ENCODE assay signal across 18 mouse cellular contexts in the genomic region with DNA sequence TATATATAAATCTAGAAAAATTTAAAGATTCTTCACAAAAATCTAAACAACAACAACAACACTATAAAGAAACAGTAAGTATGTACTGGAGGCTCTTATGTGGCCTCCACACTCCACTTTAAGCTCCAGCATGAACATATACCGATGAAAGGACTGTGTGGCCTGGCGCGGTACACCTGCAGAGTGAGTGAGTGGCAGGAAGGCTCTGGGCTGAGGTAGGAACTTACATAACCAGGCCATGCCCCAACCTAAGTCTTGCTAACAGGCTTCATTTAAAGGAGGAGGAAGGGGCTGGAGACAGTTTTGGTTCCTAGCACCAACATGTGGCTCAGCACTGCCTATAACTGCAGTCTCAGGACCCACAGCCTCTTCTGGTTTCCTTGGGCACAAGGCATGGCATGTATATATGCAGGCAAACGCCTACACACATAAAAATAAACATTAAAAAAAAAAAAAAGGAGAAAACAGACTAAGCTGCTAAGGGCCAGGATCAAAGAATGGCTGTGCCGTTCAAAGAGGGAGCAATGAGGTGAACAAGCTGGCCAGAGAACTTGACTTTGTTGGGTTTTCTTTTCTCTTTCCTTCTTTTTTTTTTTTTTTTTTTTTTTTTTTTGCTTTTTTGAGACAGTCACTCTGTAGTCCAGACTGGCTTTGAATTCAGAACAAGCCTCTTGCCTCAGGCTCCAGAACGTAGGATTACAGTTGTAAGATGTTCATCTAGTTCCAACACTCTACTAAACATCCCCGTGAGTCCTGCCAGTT. TPM values are rescaled to one million over a fixed set of nuclear protein-coding genes. Genes with fewer than 3 reads are reported as not detected.
DNase-seq lines count a peak whose midpoint lies in the region; ATAC-seq and TF ChIP-seq lines count a peak whose summit lies in the region.
"Had no signal": no experiment of that assay in that cellular context is flagged by ENCODE, and none has a peak within 500 bp of the region (broad histone marks: within the 10 kb centered on the region; RNA-seq: fewer than 3 reads in every experiment).

No protein-coding gene starts in this region.

- no peak for TF ChIP-seq RAD21 in CH12.LX (IDR thresholded peaks at IDR 0.05; ENCODE audit: low read depth, low read length)

- TF ChIP-seq POLR2A in CH12.LX (IDR thresholded peaks at IDR 0.05; ENCODE audit: low read depth, low read length), result peak; percentile 34

- no peak for TF ChIP-seq CTCF in CH12.LX (conservative IDR thresholded peaks at IDR 0.05 in 1 of 2, IDR thresholded peaks at IDR 0.05 in 1 of 2; ENCODE audit: low read depth in 2 of 2, low read length in 2 of 2)

- H3K79me2 ChIP-seq in CH12.LX (replicated peaks; ENCODE audit: control insufficient read depth, extremely low read depth, insufficient read depth, poor library complexity, severe bottlenecking), result peaks cover 99% of the 10 kb centered on the region

- no peaks in the 10 kb centered on the region for H3K27me3 ChIP-seq in forebrain, embryonic 15.5 days
- no peaks in the 10 kb centered on the region for H3K27me3 ChIP-seq in forebrain, embryonic 16.5 days (replicated peaks; ENCODE audit: control insufficient read depth, insufficient read depth, low read length)
- H3K27me3 ChIP-seq in CH12.LX (replicated peaks), result no peaks in the 10 kb centered on the region
- H3K27me3 ChIP-seq in hindbrain, embryonic 10.5 days (ENCODE audit: insufficient read depth, poor library complexity, severe bottlenecking), result no peaks in the 10 kb centered on the region
- H3K27me3 ChIP-seq: embryonic facial prominence, embryonic 13.5 days; limb, embryonic 15.5 days had no signal

- no peaks in the 10 kb centered on the region; the same call in 1 of the 2 replicates for H3K36me3 ChIP-seq in forebrain, embryonic 15.5 days
- peaks cover 1% of the 10 kb centered on the region; the same call in 1 of the 2 replicates for H3K36me3 ChIP-seq in forebrain, embryonic 16.5 days (ENCODE audit: control insufficient read depth, insufficient read depth)
- peaks cover 23 to 56% of the 10 kb centered on the region in 2 experiments for H3K36me3 ChIP-seq in CH12.LX (replicated peaks in 1 of 2; ENCODE audit: control insufficient read depth in 1 of 2, insufficient read depth in 1 of 2, low read length in 1 of 2)
- H3K36me3 ChIP-seq in hindbrain, embryonic 10.5 days, result peaks cover 7% of the 10 kb centered on the region
- H3K36me3 ChIP-seq: embryonic facial prominence, embryonic 13.5 days; limb, embryonic 15.5 days had no signal

- no peak overlapping the region for H3K4me3 ChIP-seq in forebrain, embryonic 15.5 days
- no peak overlapping the region for H3K4me3 ChIP-seq in forebrain, embryonic 16.5 days (replicated peaks; ENCODE audit: low read length)
- no peak overlapping the region for H3K4me3 ChIP-seq in CH12.LX (replicated peaks in 1 of 3; ENCODE audit: low read depth in 2 of 3, low read length in 2 of 3, poor library complexity in 1 of 3)
- no peak overlapping the region for H3K4me3 ChIP-seq in hindbrain, embryonic 10.5 days
- H3K4me3 ChIP-seq: embryonic facial prominence, embryonic 13.5 days; heart, adult 2 months; limb, embryonic 15.5 days had no signal

- no peak for TF ChIP-seq EP300 in CH12.LX (IDR thresholded peaks at IDR 0.05; ENCODE audit: low read length)

- peaks cover 39% of the 10 kb centered on the region for H3K4me1 ChIP-seq in forebrain, embryonic 15.5 days
- peaks cover 39% of the 10 kb centered on the region for H3K4me1 ChIP-seq in forebrain, embryonic 16.5 days (replicated peaks; ENCODE audit: control insufficient read depth, insufficient read depth, low read length)
- peaks cover 49 to 95% of the 10 kb centered on the region in 2 experiments for H3K4me1 ChIP-seq in CH12.LX (ENCODE audit: control insufficient read depth in 1 of 2, insufficient read depth in 2 of 2)
- H3K4me1 ChIP-seq in hindbrain, embryonic 10.5 days (replicated peaks), result peaks cover 11% of the 10 kb centered on the region

- H3K4me2 ChIP-seq in forebrain, embryonic 15.5 days (replicated peaks), result no peak overlapping the region
- H3K4me2 ChIP-seq in forebrain, embryonic 16.5 days (ENCODE audit: low read length), result no peak overlapping the region
- H3K4me2 ChIP-seq in CH12.LX (ENCODE audit: insufficient read depth, low read depth, poor library complexity, severe bottlenecking), result peak overlapping the region; percentile 69
- H3K4me2 ChIP-seq: embryonic facial prominence, embryonic 13.5 days; limb, embryonic 15.5 days had no signal

- dilution Hi-C loops in CH12.LX (cut with MboI; ENCODE audit: extremely low pct_ligation_motif_present, extremely low pct_unique_long_range_greater_than_20kb, low sequenced_read_pairs), result no loop called here

- H3K27ac ChIP-seq in forebrain, embryonic 15.5 days (replicated peaks), result peak overlapping the region; percentile 67; the same call in 1 of the 2 replicates
- H3K27ac ChIP-seq in forebrain, embryonic 16.5 days (ENCODE audit: low read length), result no peak overlapping the region
- peak overlapping the region; percentile 58 for H3K27ac ChIP-seq in CH12.LX (ENCODE audit: insufficient read depth, low read depth)
- no peak overlapping the region for H3K27ac ChIP-seq in hindbrain, embryonic 10.5 days
- H3K27ac ChIP-seq: embryonic facial prominence, embryonic 13.5 days; heart, adult 2 months; kidney, postnatal 0 days; limb, embryonic 15.5 days had no signal

- WGBS in forebrain, embryonic 15.5 days, result 79% methylated on average over 7 of the region's 7 CpGs
- 80% methylated on average over 7 of the region's 7 CpGs for WGBS in forebrain, embryonic 16.5 days
- 89% methylated on average over 7 of the region's 7 CpGs for WGBS in hindbrain, embryonic 10.5 days

- ATAC-seq in forebrain, embryonic 15.5 days (replicated peaks), result no peak
- ATAC-seq in forebrain, embryonic 16.5 days, result no peak
- ATAC-seq: lung, postnatal 0 days; midbrain, embryonic 16.5 days had no signal

- in situ Hi-C loops in CH12.LX (cut with MboI; ENCODE audit: low pct_ligation_motif_present, low pct_unique_long_range_greater_than_20kb, low sequenced_read_pairs), result no loop called here

- DNase-seq in CH12.LX (ENCODE audit: extremely low read depth), result no peak
- DNase-seq in naive thymus-derived CD4-positive, alpha-beta T cell, adult 2 months (ENCODE audit: low read depth), result peak; percentile 28
- peak; percentile 51 for DNase-seq in thymus, postnatal 25 days
- DNase-seq in hindbrain, embryonic 10.5 days (ENCODE audit: low spot score), result no peak
- no peak for DNase-seq in right cerebral cortex, adult 2 months (ENCODE audit: low spot score in 2 of 2)
- DNase-seq: cerebellum, adult 9-10 months; gastrocnemius, postnatal 25 days; heart, adult 2 months; kidney, adult 18-20 months; layer of hippocampus, postnatal 36 days; retina, postnatal 1 day had no signal

- H3K9ac ChIP-seq in forebrain, embryonic 15.5 days (replicated peaks), result no peak overlapping the region
- no peak overlapping the region for H3K9ac ChIP-seq in forebrain, embryonic 16.5 days (replicated peaks; ENCODE audit: low read depth, low read length)
- H3K9ac ChIP-seq in CH12.LX (ENCODE audit: insufficient read depth, low read depth), result no peak overlapping the region
- H3K9ac ChIP-seq: embryonic facial prominence, embryonic 13.5 days; limb, embryonic 15.5 days had no signal

- H3K9me3 ChIP-seq in forebrain, embryonic 15.5 days, result no peaks in the 10 kb centered on the region
- H3K9me3 ChIP-seq in forebrain, embryonic 16.5 days (ENCODE audit: control insufficient read depth, low read length), result no peaks in the 10 kb centered on the region
- H3K9me3 ChIP-seq in CH12.LX (replicated peaks; ENCODE audit: low read length), result no peaks in the 10 kb centered on the region
- H3K9me3 ChIP-seq in hindbrain, embryonic 10.5 days, result no peaks in the 10 kb centered on the region
- H3K9me3 ChIP-seq: embryonic facial prominence, embryonic 13.5 days; limb, embryonic 15.5 days had no signal

TF ChIP-seq in CH12.LX, 34 proteins besides CTCF, POLR2A, EP300 and RAD21 (continues in another document):
- TF ChIP-seq ELF1 (IDR thresholded peaks at IDR 0.05; ENCODE audit: low read depth, low read length) (0 out of 2 replicates have a peak, but pooled peaks have one; percentile 30), MAX (IDR thresholded peaks at IDR 0.05; ENCODE audit: low read length) (0 out of 2 replicates have a peak, but pooled peaks have one; percentile 47), SIN3A (IDR thresholded peaks at IDR 0.05; ENCODE audit: low read length) (0 out of 2 replicates have a peak, but pooled peaks have one; percentile 22), IRF4 (IDR thresholded peaks at IDR 0.05; ENCODE audit: low read depth, low read length) (0 out of 2 replicates have a peak, but pooled peaks have one; percentile 7), POLR2AphosphoS2 (IDR thresholded peaks at IDR 0.05; ENCODE audit: low read depth, low read length) (no peak), ZNF384 (IDR thresholded peaks at IDR 0.05; ENCODE audit: low read depth, low read length) (peak; percentile 86), MEF2A (IDR thresholded peaks at IDR 0.05; ENCODE audit: borderline replicate concordance, low read depth, low read length) (peak; percentile 29; the same call in 1 of the 2 replicates), MYC (IDR thresholded peaks at IDR 0.05; ENCODE audit: low read depth, low read length) (no peak), MXI1 (IDR thresholded peaks at IDR 0.05; ENCODE audit: low read depth, low read length) (peak; percentile 55; the same call in 1 of the 2 replicates)

RNA-seq across cellular contexts. Expression of a gene that starts 36.0 kb away (rescaled TPM):
- polyA plus RNA-seq in forebrain, embryonic 15.5 days (2015; fragmentation: Nextera tagmentation; extraction: Ambion mirVana), result 180 and 199 TPM in 2 replicates
- polyA plus RNA-seq in forebrain, embryonic 16.5 days (2015; fragmentation: Nextera tagmentation; extraction: Ambion mirVana), result 188 and 194 TPM in 2 replicates
- total RNA-seq in CH12.LX (2012; rRNA removed) (63.6 and 67.7 TPM in 2 replicates), CH12.LX (2014; rRNA removed) (110 and 117 TPM in 2 replicates)
- polyA plus RNA-seq in CH12.LX (2012; ENCODE audit: insufficient read length, low read depth), result 228 and 241 TPM in 2 replicates
- 92.7 and 119 TPM in 2 replicates for polyA plus RNA-seq in hindbrain, embryonic 10.5 days (2016; fragmentation: Nextera tagmentation; extraction: Ambion mirVana)

RNA-seq across cellular contexts. Expression of a gene that starts 44.3 kb away (rescaled TPM):
- 55.3 and 56.1 TPM in 2 replicates for polyA plus RNA-seq in forebrain, embryonic 15.5 days (2015; fragmentation: Nextera tagmentation; extraction: Ambion mirVana)
- polyA plus RNA-seq in forebrain, embryonic 16.5 days (2015; fragmentation: Nextera tagmentation; extraction: Ambion mirVana), result 57.2 and 63.0 TPM in 2 replicates
- total RNA-seq in CH12.LX (2012; rRNA removed), result 277 and 312 TPM in 2 replicates
- 278 and 294 TPM in 2 replicates for total RNA-seq in CH12.LX (2014; rRNA removed)
- 374 and 398 TPM in 2 replicates for polyA plus RNA-seq in CH12.LX (2012; ENCODE audit: insufficient read length, low read depth)
- 23.7 and 24.7 TPM in 2 replicates for polyA plus RNA-seq in hindbrain, embryonic 10.5 days (2016; fragmentation: Nextera tagmentation; extraction: Ambion mirVana)

RNA-seq across cellular contexts. Expression of a gene that starts 59.6 kb away (rescaled TPM):
- 9.1 and 11.4 TPM in 2 replicates for polyA plus RNA-seq in forebrain, embryonic 15.5 days (2015; fragmentation: Nextera tagmentation; extraction: Ambion mirVana)
- polyA plus RNA-seq in forebrain, embryonic 16.5 days (2015; fragmentation: Nextera tagmentation; extraction: Ambion mirVana), result 9.8 and 12.9 TPM in 2 replicates
- total RNA-seq in CH12.LX (2012; rRNA removed), result 143 and 177 TPM in 2 replicates
- 160 and 174 TPM in 2 replicates for total RNA-seq in CH12.LX (2014; rRNA removed)
- 131 and 143 TPM in 2 replicates for polyA plus RNA-seq in CH12.LX (2012; ENCODE audit: insufficient read length, low read depth)
- 16.3 and 20.6 TPM in 2 replicates for polyA plus RNA-seq in hindbrain, embryonic 10.5 days (2016; fragmentation: Nextera tagmentation; extraction: Ambion mirVana)

Comparison
In these comparisons a context has a peak if more than half of its experiments do, and no peak if none do; other contexts are left out.
1. H3K27ac ChIP-seq: peak in forebrain, embryonic 15.5 days (single experiment) and CH12.LX (single experiment); none in forebrain, embryonic 16.5 days (single experiment) and hindbrain, embryonic 10.5 days (single experiment).
2. DNase-seq: peak in naive thymus-derived CD4-positive, alpha-beta T cell, adult 2 months (single experiment) and thymus, postnatal 25 days (single experiment); none in CH12.LX (single experiment), hindbrain, embryonic 10.5 days (single experiment) and right cerebral cortex, adult 2 months (0 of 2).